7 mouse cellular contexts compared by ENCODE assay signal in genomic region chr5:130853371-130853770, GRCm38 (mm10).
DNase-seq lines count a peak whose midpoint lies in the region; TF ChIP-seq lines count a peak whose summit lies in the region.

No protein-coding gene starts in this region.

- no peak overlapping the region for H3K27ac ChIP-seq in bone marrow macrophage, adult 2 months (ENCODE audit: insufficient read depth, low read depth, low read length)

- no peaks in the 10 kb centered on the region for H3K4me1 ChIP-seq in bone marrow macrophage, adult 2 months (ENCODE audit: control insufficient read depth, insufficient read depth, low read length)

- no peak overlapping the region for H3K4me3 ChIP-seq in bone marrow macrophage, adult 2 months (ENCODE audit: insufficient read depth, low read length)

- TF ChIP-seq CTCF in bone marrow macrophage, adult 2 months (IDR thresholded peaks at IDR 0.05; ENCODE audit: low read depth, low read length) = peak; percentile 100

- TF ChIP-seq POLR2A in bone marrow macrophage, adult 2 months (IDR thresholded peaks at IDR 0.05; ENCODE audit: borderline replicate concordance, low read depth, low read length) = no peak

- intact Hi-C loops in heart, postnatal 14 days (cut with DNase I) = loop anchor here (1.0 to 5.0 kb wide), 4 partner anchors 448 to 1599 kb away; no protein-coding TSS in a partner anchor

- DNase-seq in MEL-GATA-1-ER (ENCODE audit: extremely low read depth, low read depth) = peak; percentile 13
- peak; percentile 42 for DNase-seq in fibroblast of lung, adult 2 months (ENCODE audit: low read depth)
- peak; percentile 89 to 92 for DNase-seq in heart, postnatal 14 days
- peak; percentile 68 for DNase-seq in layer of hippocampus, adult 9-10 months (ENCODE audit: low spot score)
- peak; percentile 76 for DNase-seq in lung, postnatal 25 days (ENCODE audit: low spot score)
- DNase-seq in spleen, adult 12 weeks (ENCODE audit: low spot score) = peak; percentile 56

Comparison
In these comparisons a context has a peak if more than half of its experiments do, and no peak if none do; other contexts are left out.
1. DNase-seq: peak in every context shown above with its lines; median percentile 90 in heart, postnatal 14 days; 76 in lung, postnatal 25 days; 68 in layer of hippocampus, adult 9-10 months; 56 in spleen, adult 12 weeks; 42 in fibroblast of lung, adult 2 months; 13 in MEL-GATA-1-ER.